Mouse (Mus musculus): ENCODE data around the gene Bnc2.

GRCm38 (mm10) chr4:84668949-84669605 is 6.0 kb downstream of the Bnc2 start:
- TF ChIP-seq CTCF (IDR thresholded peaks at IDR 0.05; ENCODE audit: insufficient read depth, low read length) (no peak), POLR2A (IDR thresholded peaks at IDR 0.05; ENCODE audit: borderline replicate concordance, extremely low read depth, low read depth, low read length) (no peak)
